Mouse (Mus musculus) cerebellum, adult 11 months (tissue): ENCODE results near the gene Prr3.
A peak's percentile ranks its signal among the peaks of the same experiment; 100 is the strongest.
"Not testable (repeated sequence)": the region's sequence is repeated elsewhere in the genome, so short reads cannot be mapped to it uniquely, and the experiment has no call there.

Experiments used
- DNase-seq: peaks from one replicate; pipeline ENCODE4 v3.0.0; 2022

Prr3 gene

GRCm38 (mm10) chr17:35979401-35980362, at the start of gene Prr3, which contains the start of gene Gnl1:
TSS of gene Prr3 (minus strand) at chr17:35980236.
TSS of gene Gnl1 (plus strand) at chr17:35979851.
- peak; percentile 89 for DNase-seq

- no peak for DNase-seq
Observed at GRCm38 (mm10) chr17:36028879-36029619, 49.0 kb upstream of the Prr3 start.

- no peak for DNase-seq
Observed at GRCm38 (mm10) chr17:36027663-36028062, 47.6 kb upstream of the Prr3 start.

GRCm38 (mm10) chr17:36025901-36026300, 45.9 kb upstream of the Prr3 start:
- no peak for DNase-seq

GRCm38 (mm10) chr17:36025197-36025596, 45.2 kb upstream of the Prr3 start:
- DNase-seq: no peak

- no peak for DNase-seq
Observed at GRCm38 (mm10) chr17:36023710-36024654, 43.9 kb upstream of the Prr3 start.

GRCm38 (mm10) chr17:36022922-36023321, 42.9 kb upstream of the Prr3 start:
- no peak for DNase-seq

GRCm38 (mm10) chr17:36022098-36022497, 42.1 kb upstream of the Prr3 start:
- DNase-seq: no peak

GRCm38 (mm10) chr17:36021309-36021708, 41.3 kb upstream of the Prr3 start:
- no peak for DNase-seq

- no peak for DNase-seq
Observed at GRCm38 (mm10) chr17:36020191-36021073, 40.4 kb upstream of the Prr3 start, which contains the start of gene H2-T24. TSS of gene H2-T24 (minus strand) at chr17:36020560.

GRCm38 (mm10) chr17:36019519-36019918, 39.5 kb upstream of the Prr3 start:
- DNase-seq: no peak

GRCm38 (mm10) chr17:36018979-36019378, 38.9 kb upstream of the Prr3 start:
- no peak for DNase-seq

- DNase-seq: no peak
Observed at GRCm38 (mm10) chr17:36017046-36017445, 37.0 kb upstream of the Prr3 start.

- DNase-seq: no peak
Observed at GRCm38 (mm10) chr17:36014977-36015376, 34.9 kb upstream of the Prr3 start.

- not testable (repeated sequence) for DNase-seq
Observed at GRCm38 (mm10) chr17:36004409-36004808, 24.4 kb upstream of the Prr3 start.

GRCm38 (mm10) chr17:36003331-36003730, 23.3 kb upstream of the Prr3 start:
- DNase-seq: no peak

GRCm38 (mm10) chr17:36001966-36002365, 21.9 kb upstream of the Prr3 start:
- DNase-seq: no peak

GRCm38 (mm10) chr17:36001121-36001897, 21.3 kb upstream of the Prr3 start:
- DNase-seq: no peak

GRCm38 (mm10) chr17:36000349-36000748, 20.3 kb upstream of the Prr3 start:
- no peak for DNase-seq

- DNase-seq: no peak
Observed at GRCm38 (mm10) chr17:35999356-35999755, 19.3 kb upstream of the Prr3 start.
